Mouse (Mus musculus): ENCODE results near the gene Shcbp1l. TPM values are rescaled to one million over a fixed set of nuclear protein-coding genes. Genes with fewer than 3 reads are reported as not detected.
"Not testable (repeated sequence)": the region's sequence is repeated elsewhere in the genome, so short reads cannot be mapped to it uniquely, and the experiment has no call there.

The Shcbp1l gene
- polyA plus RNA-seq, 1 experiment, result not detected

DNA sequence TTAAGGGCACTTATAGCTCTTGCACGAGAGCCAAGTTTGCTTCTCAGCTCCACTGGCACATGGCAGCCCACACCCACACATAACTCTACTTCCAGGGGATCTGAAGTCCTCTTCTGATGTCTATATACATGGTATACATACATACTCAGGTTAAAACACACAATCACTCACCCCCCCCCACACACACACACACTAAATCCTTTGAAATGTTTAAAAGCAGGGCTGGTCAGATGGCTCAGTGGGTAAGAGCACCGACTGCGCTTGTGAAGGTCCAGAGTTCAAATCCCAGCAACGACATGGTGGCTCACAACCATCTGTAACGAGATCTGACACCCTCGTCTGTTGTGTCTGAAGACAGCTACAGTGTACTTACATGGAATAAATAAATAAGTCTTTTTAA lies 13.2 kb upstream of the Shcbp1l start:
- Histone ChIP-seq H3ac (ENCODE audit: control insufficient read depth, insufficient read length) (no peak overlapping the region), H3K36me3 (ENCODE audit: control insufficient read depth, insufficient read depth) (no peaks in the 10 kb centered on the region), H3K4me3 (no peak overlapping the region), H3K79me2 (ENCODE audit: control insufficient read depth, insufficient read depth) (no peaks in the 10 kb centered on the region), H3K4me2 (ENCODE audit: low read depth) (no peak overlapping the region), H3K27me3 (ENCODE audit: control insufficient read depth, insufficient read depth, insufficient read length) (no peaks in the 10 kb centered on the region)
- no peak for TF ChIP-seq E2F4 (IDR thresholded peaks at IDR 0.05; ENCODE audit: insufficient read depth)
- TF ChIP-seq MYOD1 (IDR thresholded peaks at IDR 0.05; ENCODE audit: control insufficient read depth in 1 of 3, insufficient read length in 2 of 3, low read depth in 2 of 3), result no peak
- TF ChIP-seq POLR2AphosphoS2 (IDR thresholded peaks at IDR 0.05; ENCODE audit: insufficient read length, low read depth), result no peak
- no peak for TF ChIP-seq CEBPB (IDR thresholded peaks at IDR 0.05; ENCODE audit: insufficient read depth, poor library complexity, severe bottlenecking)

DNA sequence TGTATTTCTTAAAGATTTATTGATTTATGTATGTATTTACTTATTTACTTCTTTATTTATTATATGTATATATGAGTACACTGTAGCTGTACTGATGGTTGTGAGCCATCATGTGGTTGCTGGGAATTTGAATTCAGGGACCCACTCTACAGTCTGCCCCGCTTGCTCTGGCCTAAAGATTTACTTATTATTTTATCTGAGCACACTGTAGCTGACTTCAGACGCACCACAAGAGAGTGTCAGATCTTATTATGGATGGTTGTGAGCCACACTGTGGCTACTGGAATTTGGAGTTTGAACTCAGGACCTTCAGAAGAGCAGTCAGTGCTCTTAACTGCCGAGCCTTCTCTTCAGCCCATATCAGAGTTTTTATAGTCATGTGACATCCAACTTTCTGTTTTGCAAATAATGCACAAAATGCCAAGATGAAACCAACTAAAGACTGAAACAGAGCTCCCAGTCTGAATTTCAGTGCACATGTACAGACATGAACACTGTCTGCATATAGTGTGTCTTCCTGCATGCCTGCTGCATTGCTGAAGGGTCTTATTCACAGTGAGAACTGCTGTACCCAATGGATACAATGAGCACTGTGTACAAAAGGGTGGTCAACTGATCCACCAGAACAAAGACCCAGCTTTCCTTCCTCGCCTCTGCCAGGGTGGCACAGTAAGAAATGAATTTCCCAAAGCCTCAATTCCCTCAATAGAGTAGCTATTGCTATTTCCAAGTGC lies 12.1 kb upstream of the Shcbp1l start:
- H3K79me2 ChIP-seq (ENCODE audit: control insufficient read depth, insufficient read depth); H3ac ChIP-seq (ENCODE audit: control insufficient read depth, insufficient read length); H3K4me2 ChIP-seq (ENCODE audit: low read depth); H3K36me3 ChIP-seq (ENCODE audit: control insufficient read depth, insufficient read depth); H3K27me3 ChIP-seq (ENCODE audit: control insufficient read depth, insufficient read depth, insufficient read length); H3K4me3 ChIP-seq: not testable (repeated sequence)

DNA sequence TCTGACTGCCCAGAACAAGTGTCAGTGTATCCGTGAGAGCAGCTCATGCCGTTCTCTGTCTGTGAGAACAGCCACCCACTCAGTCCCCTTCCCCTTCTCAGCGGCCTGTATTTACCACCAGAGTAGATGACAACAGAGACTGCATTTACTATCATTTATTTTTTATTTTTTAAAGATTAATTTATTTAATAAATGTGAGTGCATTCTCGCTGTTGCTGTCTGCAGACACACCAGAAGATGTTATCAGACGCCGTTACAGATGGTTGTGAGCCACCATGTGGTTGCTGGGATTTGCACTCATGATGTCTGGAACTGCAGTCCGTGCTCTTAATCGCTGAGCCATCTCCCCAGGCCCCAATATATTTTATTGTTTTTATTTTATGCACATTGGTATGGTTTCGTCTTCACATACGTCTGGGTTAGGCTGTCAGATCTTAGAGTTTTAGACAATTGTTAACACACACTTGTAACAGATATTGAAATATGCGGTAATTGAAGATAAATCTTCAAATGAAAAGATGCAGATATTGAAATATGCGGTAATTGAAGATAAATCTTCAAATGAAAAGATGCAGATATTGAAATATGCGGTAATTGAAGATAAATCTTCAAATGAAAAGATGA lies 11.5 kb upstream of the Shcbp1l start:
- H3K4me3 ChIP-seq; H3K79me2 ChIP-seq (ENCODE audit: control insufficient read depth, insufficient read depth); H3K36me3 ChIP-seq (ENCODE audit: control insufficient read depth, insufficient read depth); H3K27me3 ChIP-seq (ENCODE audit: control insufficient read depth, insufficient read depth, insufficient read length); H3ac ChIP-seq (ENCODE audit: control insufficient read depth, insufficient read length); H3K4me2 ChIP-seq (ENCODE audit: low read depth): not testable (repeated sequence)

DNA sequence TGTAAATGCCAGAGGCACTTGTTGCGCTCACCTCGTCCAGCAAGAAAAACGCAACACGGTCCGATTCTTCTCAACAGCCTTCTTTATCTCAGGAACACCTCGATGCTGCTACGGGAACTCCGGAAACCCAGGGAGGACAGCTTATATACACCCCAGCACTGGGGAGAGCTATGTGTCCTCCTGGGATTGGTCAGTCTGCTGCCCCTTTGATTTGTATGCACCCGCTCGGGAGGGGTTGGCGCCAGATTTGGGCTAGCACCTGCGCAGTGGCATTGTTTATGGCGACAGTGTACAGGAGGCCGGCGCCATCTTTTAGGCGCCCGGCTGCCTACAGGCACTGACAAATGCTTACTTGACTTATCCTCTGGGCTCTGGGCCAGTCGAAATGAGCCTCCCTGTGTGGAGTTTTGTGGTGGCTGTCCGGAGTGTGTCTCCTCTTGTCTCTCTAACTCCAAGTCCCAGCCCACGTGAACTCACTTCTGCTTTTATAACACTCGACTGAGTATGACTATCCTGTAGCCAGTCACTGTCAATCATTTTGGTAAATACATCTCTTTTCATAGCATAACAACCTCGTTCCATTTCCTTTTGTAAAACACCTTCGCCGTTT lies 10.7 kb upstream of the Shcbp1l start:
- not testable (repeated sequence) for H3K79me2 ChIP-seq (ENCODE audit: control insufficient read depth, insufficient read depth); H3ac ChIP-seq (ENCODE audit: control insufficient read depth, insufficient read length); H3K36me3 ChIP-seq (ENCODE audit: control insufficient read depth, insufficient read depth); H3K4me2 ChIP-seq (ENCODE audit: low read depth); H3K27me3 ChIP-seq (ENCODE audit: control insufficient read depth, insufficient read depth, insufficient read length); H3K4me3 ChIP-seq

DNA sequence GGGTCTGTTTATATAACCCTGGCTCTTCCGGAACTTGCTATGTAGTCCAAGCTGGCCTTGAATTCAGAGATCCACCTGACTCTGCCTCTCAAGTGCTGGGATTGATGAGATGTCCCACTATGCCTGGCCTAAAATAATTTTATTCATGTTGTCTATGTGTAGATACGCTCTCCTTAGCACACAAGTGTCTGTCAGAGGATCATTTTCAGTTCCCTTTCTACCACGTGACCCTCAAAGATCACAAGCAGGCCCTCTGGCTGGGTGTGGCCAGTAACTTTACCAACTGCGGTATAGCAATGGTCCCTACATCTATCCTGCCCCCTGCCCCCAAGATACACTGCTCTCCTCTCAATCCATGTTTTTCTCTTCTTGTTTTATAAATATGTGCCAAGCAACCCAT lies 10.0 kb upstream of the Shcbp1l start:
- Histone ChIP-seq H3K27me3 (ENCODE audit: control insufficient read depth, insufficient read depth, insufficient read length) (no peaks in the 10 kb centered on the region), H3K4me2 (ENCODE audit: low read depth) (no peak overlapping the region), H3ac (ENCODE audit: control insufficient read depth, insufficient read length) (no peak overlapping the region), H3K36me3 (ENCODE audit: control insufficient read depth, insufficient read depth) (no peaks in the 10 kb centered on the region), H3K4me3 (no peak overlapping the region), H3K79me2 (ENCODE audit: control insufficient read depth, insufficient read depth) (no peaks in the 10 kb centered on the region)
- TF ChIP-seq MYOG (IDR thresholded peaks at IDR 0.05; ENCODE audit: control insufficient read depth in 1 of 3, insufficient read depth in 1 of 3, insufficient read length in 2 of 3, low read depth in 2 of 3), result no peak
- TF ChIP-seq POLR2A (IDR thresholded peaks at IDR 0.05; ENCODE audit: insufficient read length, low read depth), result no peak
- no peak for TF ChIP-seq MAX (IDR thresholded peaks at IDR 0.05; ENCODE audit: low read depth)
- no peak for TF ChIP-seq REST (IDR thresholded peaks at IDR 0.05; ENCODE audit: insufficient read depth, insufficient read length)
- no peak for TF ChIP-seq TCF12 (IDR thresholded peaks at IDR 0.05; ENCODE audit: insufficient read depth, poor library complexity, severe bottlenecking)
- no peak for TF ChIP-seq POLR2AphosphoS2 (IDR thresholded peaks at IDR 0.05; ENCODE audit: insufficient read length, low read depth)
- no peak for TF ChIP-seq CEBPB (IDR thresholded peaks at IDR 0.05; ENCODE audit: insufficient read depth, poor library complexity, severe bottlenecking)
- TF ChIP-seq TCF3 (IDR thresholded peaks at IDR 0.05; ENCODE audit: insufficient read length, low read depth), result no peak
- no peak for TF ChIP-seq USF1 (IDR thresholded peaks at IDR 0.05; ENCODE audit: low read depth)
- TF ChIP-seq SRF (IDR thresholded peaks at IDR 0.05; ENCODE audit: control insufficient read depth, insufficient read length, low read depth), result no peak
- no peak for TF ChIP-seq E2F4 (IDR thresholded peaks at IDR 0.05; ENCODE audit: insufficient read depth)
- TF ChIP-seq MYOD1 (IDR thresholded peaks at IDR 0.05; ENCODE audit: control insufficient read depth in 1 of 3, insufficient read length in 2 of 3, low read depth in 2 of 3), result no peak

DNA sequence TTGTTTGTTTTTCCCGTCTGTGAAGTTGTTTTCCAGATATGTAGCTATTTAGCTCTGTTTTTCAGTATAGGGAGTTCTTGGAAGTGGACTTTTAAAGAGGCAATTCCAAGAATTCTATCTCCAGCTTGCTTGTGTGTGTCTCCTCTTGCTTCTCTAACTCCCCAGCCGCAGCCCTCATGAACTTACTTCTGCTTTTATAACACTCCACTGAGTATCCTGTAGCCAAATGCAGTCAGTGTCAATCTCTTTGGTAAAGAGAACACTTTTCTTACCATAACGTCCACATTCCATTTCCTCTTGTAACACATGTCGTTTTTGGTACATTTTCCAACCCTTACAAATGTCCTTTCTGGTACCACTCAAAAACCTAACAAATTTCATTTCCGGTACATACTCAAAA lies 9.2 kb upstream of the Shcbp1l start:
- not testable (repeated sequence) for H3K4me3 ChIP-seq; H3K36me3 ChIP-seq (ENCODE audit: control insufficient read depth, insufficient read depth); H3K27me3 ChIP-seq (ENCODE audit: control insufficient read depth, insufficient read depth, insufficient read length); H3K4me2 ChIP-seq (ENCODE audit: low read depth); H3ac ChIP-seq (ENCODE audit: control insufficient read depth, insufficient read length); H3K79me2 ChIP-seq (ENCODE audit: control insufficient read depth, insufficient read depth)

DNA sequence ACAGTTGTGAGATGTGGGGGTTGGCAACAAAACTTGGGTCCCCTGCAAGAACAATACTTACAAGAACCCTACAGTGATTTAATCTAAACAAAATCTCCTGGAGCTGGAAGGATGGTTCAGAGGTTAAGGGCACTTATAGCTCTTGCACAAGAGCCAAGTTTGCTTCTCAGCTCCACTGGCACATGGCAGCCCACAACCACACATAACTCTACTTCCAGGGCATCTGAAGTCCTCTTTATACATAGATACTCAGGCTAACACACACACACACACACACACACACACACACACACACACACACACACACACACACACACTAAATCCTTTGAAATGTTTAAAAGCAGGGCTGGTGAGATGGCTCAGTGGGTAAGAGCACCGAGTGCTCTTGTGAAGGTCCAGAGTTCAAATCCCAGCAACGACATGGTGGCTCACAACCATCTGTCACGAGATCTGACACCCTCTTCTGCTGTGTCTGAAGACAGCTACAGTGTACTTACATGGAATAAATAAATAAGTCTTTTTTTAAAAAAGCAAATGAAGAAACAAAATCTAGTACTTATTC lies 8.6 kb upstream of the Shcbp1l start:
- H3K36me3 ChIP-seq (ENCODE audit: control insufficient read depth, insufficient read depth); H3K4me2 ChIP-seq (ENCODE audit: low read depth); H3K4me3 ChIP-seq; H3ac ChIP-seq (ENCODE audit: control insufficient read depth, insufficient read length); H3K79me2 ChIP-seq (ENCODE audit: control insufficient read depth, insufficient read depth); H3K27me3 ChIP-seq (ENCODE audit: control insufficient read depth, insufficient read depth, insufficient read length): not testable (repeated sequence)

DNA sequence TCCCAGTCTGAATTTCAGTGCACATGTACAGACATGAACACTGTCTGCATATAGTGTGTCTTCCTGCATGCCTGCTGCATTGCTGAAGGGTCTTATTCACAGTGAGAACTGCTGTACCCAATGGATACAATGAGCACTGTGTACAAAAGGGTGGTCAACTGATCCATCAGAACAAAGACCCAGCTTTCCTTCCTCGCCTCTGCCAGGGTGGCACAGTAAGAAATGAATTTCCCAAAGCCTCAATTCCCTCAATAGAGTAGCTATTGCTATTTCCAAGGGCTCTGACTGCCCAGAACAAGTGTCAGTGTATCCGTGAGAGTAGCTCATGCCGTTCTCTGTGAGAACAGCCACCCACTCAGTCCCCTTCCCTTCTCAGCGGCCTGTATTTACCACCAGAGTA lies 7.2 kb upstream of the Shcbp1l start:
- H3K36me3 ChIP-seq (ENCODE audit: control insufficient read depth, insufficient read depth); H3K4me3 ChIP-seq; H3K4me2 ChIP-seq (ENCODE audit: low read depth); H3K79me2 ChIP-seq (ENCODE audit: control insufficient read depth, insufficient read depth); H3K27me3 ChIP-seq (ENCODE audit: control insufficient read depth, insufficient read depth, insufficient read length); H3ac ChIP-seq (ENCODE audit: control insufficient read depth, insufficient read length): not testable (repeated sequence)
